Mouse (Mus musculus) lung, adult 2 months (tissue): ENCODE data around the gene Trim11.

Experiments
- CTCF ChIP-seq: fragments of 200-500 bp; IDR thresholded peaks from 2 replicates; pipeline ENCODE4 v1.5.1; 2011; ENCODE audit warnings: mild to moderate bottlenecking, low read length, control low read depth; ENCODE audit not compliant: insufficient read depth
- POLR2A ChIP-seq: fragments of 200-500 bp; IDR thresholded peaks from 2 replicates; pipeline ENCODE4 v1.6.1; 2011; ENCODE audit warnings: low read depth, mild to moderate bottlenecking, control low read depth, low read length, borderline replicate concordance; ENCODE audit errors: extremely low read depth

- TF ChIP-seq CTCF = no peak
- no peak for TF ChIP-seq POLR2A
Observed at GRCm38 (mm10) chr11:58969027-58969426, 8.9 kb upstream of the Trim11 start.
